Mouse (Mus musculus): ENCODE data around the gene Endod1.

DNA sequence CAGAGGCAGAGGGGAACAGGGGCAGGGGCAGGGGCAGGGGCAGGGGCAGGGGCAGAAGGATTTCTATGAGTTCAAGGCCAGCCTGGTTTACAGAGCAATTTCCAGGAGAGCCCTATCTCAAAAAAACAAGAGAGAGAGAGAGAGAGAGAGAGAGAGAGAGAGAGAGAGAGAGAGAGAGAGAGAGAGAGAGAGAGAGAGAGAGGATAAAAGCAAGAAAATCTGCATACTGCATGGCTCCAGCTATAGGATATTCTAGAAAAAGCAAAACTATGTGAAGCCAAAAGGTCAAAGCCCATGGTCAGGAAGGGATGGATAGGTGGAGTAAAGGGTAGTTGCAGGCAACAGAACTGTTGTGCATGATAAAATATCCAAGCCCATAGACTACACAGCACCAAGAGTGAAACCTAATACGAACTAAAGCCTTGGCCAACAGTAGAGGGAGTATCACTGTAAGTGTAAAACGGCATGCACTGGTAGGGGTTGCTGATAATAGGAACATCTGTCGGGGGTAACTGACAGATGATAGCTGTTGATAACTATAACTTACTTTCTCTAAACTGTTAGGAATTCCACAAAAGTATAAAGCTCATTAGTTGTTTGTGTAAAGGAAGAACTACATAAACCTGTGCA lies 15.6 kb upstream of the Endod1 start:
- TF ChIP-seq CTCF (conservative IDR thresholded peaks at IDR 0.05; ENCODE audit: insufficient read depth, insufficient read length, low read depth, low read length), result no peak
- TF ChIP-seq POLR2A (IDR thresholded peaks at IDR 0.05; ENCODE audit: low read depth, low read length), result no peak
